Mouse (Mus musculus): ENCODE results near the gene Myg1.

Myg1 gene

GRCm38 (mm10) chr15:102346444-102346843 is 14.9 kb downstream of the Myg1 start:
- no peak for DNase-seq

DNA sequence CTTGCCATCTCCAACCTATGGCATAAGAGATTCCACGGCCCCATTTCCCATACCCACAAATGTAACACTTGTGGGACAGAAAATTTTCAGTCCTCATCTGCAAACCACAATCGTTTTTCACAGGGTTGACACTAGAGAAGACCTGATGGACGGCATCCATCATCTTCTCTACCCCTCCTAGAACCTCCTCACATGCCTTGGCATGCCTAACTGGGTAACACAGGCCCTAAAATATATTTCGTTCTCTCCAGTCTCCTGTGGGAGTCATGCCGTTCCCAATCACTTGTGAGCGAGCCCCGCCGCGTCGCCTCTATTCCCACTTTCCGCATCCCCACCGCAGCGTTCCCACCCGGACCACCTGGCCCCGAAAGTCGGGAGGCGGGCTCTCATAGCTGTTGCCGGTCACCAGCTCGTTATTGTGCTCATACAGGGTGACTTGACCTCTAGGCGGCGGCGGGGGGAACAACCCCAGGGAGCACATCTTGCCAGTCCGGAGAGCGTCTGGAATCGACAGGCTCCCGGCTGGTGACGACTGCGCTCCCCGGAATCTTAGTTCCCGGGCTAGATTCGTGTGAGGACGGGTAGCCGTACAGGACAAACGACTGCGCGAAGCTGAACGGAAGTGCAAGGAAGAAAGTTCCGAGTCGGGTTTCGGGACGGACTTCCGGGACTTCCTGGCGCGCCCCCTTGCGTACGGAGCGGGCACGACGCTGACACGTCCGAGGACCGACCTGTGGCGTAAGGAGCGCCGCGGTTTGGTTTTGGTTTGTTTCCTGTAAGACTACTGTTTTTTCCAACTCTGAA is 18.8 kb downstream of the Myg1 start, which contains the start of gene Aaas:
Gene Aaas, minus strand, starts transcription at position 634 of the 804 bp plus-strand sequence.
- peak; percentile 94 for DNase-seq

- DNase-seq: no peak
Measured at GRCm38 (mm10) chr15:102350942-102351291, 19.4 kb downstream of the Myg1 start.

DNA sequence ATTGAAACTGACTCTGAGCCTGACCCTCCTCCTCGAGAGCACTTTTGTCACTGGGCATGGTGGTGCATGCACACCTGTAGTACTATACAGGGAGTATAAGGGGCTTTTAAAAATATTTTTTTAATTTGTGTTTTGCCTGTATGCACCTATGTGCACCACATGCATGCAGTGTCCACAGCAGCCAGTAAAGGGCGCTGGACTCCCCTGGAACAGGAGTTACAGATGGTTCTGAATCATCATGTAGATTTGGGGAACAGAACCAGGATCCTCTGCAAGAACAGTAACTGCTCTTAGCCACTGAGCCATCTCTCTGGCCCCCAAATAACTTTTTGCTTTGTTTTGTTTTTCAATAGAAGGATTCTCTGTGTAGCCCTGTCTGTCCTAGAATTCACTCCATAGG is 20.7 kb downstream of the Myg1 start:
- DNase-seq: no peak

DNA sequence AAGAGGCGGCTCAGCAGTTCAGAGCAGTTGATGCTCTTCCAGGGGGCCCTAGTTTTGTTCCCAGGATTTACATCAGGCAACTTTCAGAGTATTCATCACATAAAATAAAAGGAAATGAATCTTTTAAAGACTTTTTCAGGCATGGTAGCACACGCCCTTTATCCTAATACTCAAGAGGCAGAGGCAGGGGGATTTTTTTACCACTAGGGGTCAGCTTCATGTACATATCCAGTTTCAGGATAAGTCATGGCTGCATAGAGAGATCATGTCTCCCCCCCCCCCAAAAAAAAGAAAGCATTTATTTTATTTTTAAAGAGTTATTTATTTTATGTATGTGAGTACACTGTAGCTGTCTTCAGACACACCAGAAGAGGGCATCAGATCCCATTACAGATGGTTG is 22.5 kb downstream of the Myg1 start:
- DNase-seq: no peak

GRCm38 (mm10) chr15:102355134-102355870 is 23.8 kb downstream of the Myg1 start:
- peak; percentile 26 for DNase-seq

- DNase-seq: peak; percentile 48
Measured at GRCm38 (mm10) chr15:102355871-102356441, 24.4 kb downstream of the Myg1 start.

DNA sequence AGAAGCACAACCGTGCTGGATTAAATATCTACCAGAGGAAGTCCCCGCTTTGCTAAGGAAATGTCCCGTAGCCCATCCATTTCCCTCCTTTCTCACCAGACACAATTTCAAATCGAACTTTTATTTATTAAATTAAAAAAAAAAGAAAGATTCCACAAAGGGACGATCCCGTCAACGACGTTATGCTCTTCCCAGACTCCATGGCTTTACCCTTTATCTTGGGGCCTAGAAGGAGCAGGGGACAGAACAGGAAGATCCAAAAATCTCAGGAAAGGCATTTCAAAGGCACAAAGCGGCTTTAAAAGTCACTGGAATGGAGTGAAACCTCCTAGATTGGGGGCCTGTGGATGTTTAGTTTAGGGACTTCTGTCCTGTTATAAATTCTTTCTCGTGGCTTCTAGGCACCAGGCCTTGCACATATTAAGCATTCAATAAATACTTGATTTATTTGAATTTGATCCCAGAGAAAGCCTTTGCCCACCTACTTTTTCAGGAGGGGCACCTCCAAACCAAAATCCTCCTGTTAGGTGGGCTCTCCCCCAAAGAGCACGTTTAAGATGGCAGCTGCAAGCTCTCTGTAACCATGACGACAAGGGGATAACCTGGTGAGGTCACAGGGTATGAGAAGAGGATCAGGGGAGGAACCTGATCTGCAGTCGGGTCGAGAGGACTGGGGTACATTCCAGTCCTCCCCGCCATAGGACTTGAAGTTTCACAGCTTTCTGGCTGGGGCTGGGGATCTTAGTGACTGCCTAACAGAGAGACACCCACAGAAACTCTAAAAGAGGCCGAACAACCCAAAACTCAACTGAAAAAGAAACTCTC is 25.2 kb downstream of the Myg1 start:
- no peak for DNase-seq

DNA sequence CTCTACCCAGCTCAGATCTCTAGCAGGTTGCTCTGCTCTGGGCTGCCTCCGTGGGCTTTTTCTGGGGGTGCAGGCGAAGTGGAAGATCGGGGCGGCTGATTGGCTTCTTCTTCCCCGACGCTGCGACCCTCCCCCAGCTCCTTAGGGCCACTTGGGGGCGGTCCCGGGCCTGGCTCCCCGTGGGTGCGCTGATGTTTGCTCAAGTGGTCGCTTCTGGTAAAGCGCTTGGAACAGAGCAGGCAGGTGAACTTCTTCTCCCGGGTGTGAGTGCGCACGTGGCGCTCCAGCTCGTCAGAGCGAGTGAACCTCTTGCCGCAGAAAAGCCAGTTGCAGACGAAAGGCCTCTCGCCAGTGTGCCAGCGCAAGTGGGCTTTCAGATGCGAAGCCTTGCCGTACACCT is 26.6 kb downstream of the Myg1 start:
- DNase-seq: no peak

DNA sequence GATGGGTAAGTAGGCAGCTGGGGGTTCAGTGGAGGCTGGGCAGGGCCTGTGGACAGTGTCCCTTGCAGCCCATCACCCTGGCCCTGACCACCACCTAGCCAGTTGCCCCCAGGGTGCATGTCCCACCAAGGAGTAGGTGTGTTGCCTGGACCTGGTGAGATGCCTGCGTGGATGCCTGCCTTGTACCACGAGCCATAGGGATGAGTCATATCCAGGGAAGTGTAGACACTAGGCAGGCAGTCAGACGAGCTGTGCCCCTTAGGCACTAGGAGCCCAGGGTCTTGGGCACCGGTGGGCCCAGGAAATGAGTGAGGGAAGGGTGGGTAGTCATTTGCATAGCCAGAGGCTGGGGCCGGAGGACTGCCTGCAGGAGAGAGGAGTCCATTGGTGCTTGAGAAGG is 27.3 kb downstream of the Myg1 start:
- DNase-seq: no peak

- no peak for DNase-seq
Measured at GRCm38 (mm10) chr15:102362648-102363047, 31.1 kb downstream of the Myg1 start.

- no peak for DNase-seq
Measured at GRCm38 (mm10) chr15:102364678-102365077, 33.2 kb downstream of the Myg1 start.

DNA sequence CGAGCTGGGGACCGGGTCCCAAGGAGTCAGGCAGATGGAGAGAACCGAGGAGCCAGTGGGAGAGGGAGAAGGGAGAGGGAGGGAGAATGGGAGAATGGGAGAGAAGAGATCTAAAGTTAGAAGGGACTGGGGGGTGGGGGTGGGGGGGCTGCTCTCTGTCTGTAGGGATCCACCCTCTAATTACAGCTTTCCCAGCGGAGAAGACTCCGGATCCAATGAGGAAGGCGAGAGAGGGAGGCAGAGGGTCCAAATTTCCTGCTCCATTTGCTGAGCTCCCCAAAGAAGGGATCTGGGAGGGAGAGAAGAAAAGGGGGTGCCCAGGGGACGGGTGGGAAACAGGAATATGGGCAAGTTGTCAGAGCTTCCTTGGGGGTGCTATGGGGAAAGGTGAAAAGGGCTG is 34.7 kb downstream of the Myg1 start:
- no peak for DNase-seq

DNA sequence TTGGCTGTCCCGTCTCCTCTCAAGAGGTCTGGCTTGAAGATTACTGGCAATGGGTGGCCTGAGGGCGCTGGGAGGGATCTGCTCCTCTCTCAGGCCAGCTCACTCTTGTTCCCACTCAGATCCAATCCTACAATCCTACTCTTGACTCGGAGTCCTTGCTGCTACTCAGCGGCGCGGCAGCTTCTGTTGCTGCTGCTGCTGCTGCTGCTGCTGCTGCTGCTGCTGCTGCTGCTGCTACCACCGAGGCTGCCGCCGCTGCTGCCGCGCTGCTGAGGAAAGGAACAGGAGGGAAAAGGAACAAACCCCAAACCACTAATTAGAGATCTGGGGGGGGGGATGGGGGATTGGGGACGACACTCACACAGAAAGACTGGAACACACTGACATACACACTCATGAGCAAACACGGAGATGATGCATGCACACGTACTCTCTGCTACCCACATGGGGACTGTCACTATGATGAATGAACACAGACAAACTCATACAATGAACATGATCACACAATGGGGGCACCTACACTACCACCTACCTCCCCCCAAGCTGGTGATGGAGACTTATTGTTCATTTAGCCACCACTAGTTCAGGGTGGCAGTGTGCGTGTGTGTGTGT is 35.3 kb downstream of the Myg1 start, which contains the start of gene Sp7:
Gene Sp7, minus strand, starts transcription at position 450 of the 612 bp plus-strand sequence.
- DNase-seq: no peak

DNA sequence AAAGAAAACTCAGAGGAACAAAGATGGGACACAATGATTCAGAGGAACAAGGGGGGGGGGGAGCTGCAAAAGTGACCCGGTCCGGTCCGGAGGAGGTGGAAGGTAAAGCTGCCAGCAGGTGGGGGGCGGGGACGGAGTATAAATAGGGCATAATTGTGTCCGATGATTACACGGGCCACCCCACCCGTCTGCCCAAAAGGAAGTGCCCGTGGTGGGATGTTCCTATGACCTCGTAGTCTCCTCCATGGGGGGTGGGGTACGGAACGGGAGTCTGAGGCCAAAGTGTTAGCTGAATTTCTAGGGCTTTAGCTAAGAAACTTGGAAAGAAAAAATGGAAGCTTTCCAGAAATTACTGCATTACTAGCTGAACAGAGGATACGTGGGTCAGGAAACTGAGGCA is 38.5 kb downstream of the Myg1 start:
- no peak for DNase-seq

DNA sequence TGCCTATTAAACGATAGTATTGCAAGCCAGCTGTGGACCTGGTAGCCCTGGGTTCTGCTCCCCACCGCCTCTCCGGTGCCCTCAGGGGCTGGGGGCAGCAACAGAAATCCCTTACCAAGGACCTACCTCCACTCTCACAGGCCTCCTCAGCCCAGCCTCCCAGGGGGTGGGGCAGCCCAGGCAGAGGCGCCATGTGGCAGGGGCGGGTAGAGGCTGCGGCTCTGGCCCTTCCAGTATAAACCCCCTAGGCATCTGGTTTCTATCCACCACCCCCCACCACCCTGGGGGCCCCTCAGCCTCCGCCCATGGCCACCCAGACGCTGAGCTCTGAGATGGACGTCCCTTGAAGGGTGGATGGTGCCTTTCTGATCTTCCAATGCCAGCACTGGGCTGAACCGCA is 39.2 kb downstream of the Myg1 start:
- DNase-seq: no peak

- DNase-seq: peak; percentile 21
Measured at GRCm38 (mm10) chr15:102376453-102377162, 45.1 kb downstream of the Myg1 start.

GRCm38 (mm10) chr15:102377163-102377543 is 45.6 kb downstream of the Myg1 start:
- DNase-seq: peak; percentile 77

DNA sequence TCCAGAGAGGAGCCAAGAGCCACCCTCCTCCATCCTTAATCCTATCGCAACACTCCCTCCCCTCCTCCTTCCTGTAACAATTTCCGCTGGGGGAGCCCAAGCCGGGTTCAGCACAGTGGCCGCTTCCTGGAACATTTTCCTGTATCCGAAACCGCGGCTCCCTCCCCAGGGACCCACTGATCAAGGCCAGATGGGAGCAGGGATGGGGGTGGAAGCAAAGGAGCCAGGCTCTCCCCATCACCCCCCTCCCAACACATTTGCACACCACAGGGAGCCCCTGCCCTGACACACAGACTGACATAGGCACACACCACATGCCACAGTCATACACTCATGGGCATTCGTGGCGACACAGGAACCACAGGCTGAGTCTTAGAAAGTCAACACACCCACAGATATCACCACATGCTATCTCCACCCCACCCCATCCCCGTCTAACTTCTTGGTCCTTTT is 46.3 kb downstream of the Myg1 start:
- no peak for DNase-seq

GRCm38 (mm10) chr15:102381575-102381974 is 50.1 kb downstream of the Myg1 start:
- DNase-seq: peak; percentile 79

DNA sequence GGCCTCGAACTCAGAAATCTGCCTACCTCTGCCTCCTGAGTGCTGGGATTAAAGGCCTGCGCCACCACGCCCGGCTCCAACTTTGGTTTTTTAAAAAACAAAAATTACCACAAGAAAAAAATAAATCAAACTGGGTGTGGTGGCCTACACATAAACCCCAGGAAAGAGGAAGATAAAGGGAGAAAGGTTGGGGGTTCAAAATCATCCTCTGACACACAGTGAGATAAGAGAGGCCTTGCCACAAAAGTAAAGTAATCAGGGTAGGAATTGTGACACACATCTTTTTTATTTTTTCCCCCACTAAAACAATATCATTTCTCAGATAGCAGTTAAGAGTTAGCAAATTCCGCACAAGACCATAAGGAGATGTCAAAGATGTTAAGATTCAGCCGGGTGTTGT is 52.2 kb downstream of the Myg1 start:
- no peak for DNase-seq

DNA sequence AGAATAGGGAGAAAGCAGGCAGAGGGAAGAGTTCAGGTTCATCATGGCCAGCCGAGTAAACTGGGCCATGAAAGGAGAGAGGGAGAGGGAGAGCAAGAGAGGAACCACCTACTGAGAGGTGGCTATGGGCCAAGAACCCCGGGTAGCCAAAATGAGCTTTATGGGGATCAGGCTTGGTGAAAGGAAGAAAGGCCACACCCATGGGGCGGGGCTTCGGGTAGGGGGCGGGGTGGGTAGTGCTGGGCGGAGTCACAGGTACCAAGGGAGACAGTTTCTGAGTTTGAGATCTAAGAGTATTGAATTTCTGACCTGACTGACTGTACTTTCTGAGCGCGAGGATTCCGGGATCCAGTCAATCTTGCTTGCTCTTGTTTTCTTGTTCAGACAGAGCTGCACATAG is 55.1 kb downstream of the Myg1 start:
- DNase-seq: no peak
